Comparison of ENCODE assay signal across 1 mouse cellular context in the genomic region with DNA sequence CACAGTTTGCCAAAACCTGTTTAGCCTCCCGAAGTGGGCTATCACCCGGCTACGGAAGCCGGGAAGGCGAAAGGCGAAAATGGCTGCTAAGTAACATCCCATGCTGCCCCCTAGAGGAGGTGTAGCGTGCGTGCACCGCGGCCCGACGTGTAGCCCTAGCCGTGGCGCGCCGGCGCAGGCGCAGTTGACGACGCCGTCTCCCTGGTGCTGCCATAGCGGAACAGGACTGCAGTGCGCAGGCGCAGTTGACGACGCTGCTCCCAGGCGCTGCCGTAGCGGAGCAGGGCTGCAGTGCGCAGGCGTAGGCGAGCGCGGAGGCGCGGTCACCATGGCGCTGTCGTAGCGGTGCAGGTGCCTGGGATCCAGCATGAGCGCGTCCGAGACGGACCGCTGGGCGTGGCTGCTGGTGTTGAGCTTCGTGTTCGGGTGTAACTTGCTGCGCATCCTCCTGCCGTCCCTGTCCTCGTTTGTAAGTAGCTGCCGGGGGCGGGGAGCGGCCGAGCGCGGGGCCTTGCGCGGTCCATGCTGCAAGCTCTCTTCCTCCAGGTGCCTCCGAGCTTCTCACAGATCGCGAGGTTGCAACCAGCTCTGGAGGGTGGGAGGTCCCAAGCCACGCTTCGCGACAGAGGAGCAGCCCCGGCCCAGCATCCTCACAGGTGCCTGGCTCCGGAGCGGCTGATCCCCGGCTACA.
TF ChIP-seq lines count a peak whose summit lies in the region.

A gene (plus strand): TSS at position 298 of the 691 bp plus-strand sequence.

TF ChIP-seq in myocyte, 11 proteins besides CTCF, POLR2A, EP300 and RAD21 (continued from another document):
- TF ChIP-seq MYOD1 (IDR thresholded peaks at IDR 0.05; ENCODE audit: control insufficient read depth in 1 of 3, insufficient read length in 2 of 3, low read depth in 2 of 3) (peak in 1 of 3 experiments; percentile 59), TCF3 (IDR thresholded peaks at IDR 0.05; ENCODE audit: insufficient read length, low read depth) (peak; percentile 10)
